Mouse (Mus musculus) midbrain, embryonic 14.5 days (tissue): Measurements from ENCODE around the gene Gm28778. TPM values are rescaled to one million over a fixed set of nuclear protein-coding genes. Genes with fewer than 3 reads are reported as not detected.

Experiments used
- ATAC-seq: fragments of 200-750 bp; cut with Nextera tagmentation; 2 replicates; pipeline ENCODE4 v1.8.0; 2017; ENCODE audit warnings: moderate number of reproducible peaks, moderate library complexity; ENCODE audit not compliant: low FRiP score, low TSS enrichment
- DNase-seq: peaks from one replicate; pipeline ENCODE4 v3.0.0-alpha.2; 2015
- H3K27ac ChIP-seq: fragments of 300-500 bp; sonication (generic); replicated peaks from 2 replicates; pipeline ENCODE4 v1.5.1; 2014; ENCODE audit warnings: mild to moderate bottlenecking, low read depth, low read length, moderate library complexity
- H3K27me3 ChIP-seq: fragments of 300-500 bp; sonication (generic); 2 replicates; pipeline ENCODE4 v1.6.1; 2014; ENCODE audit warnings: low read length, control low read depth, mixed read lengths; ENCODE audit not compliant: control insufficient read depth, insufficient read depth
- H3K36me3 ChIP-seq: fragments of 300-500 bp; sonication (generic); 2 replicates; pipeline ENCODE4 v1.6.1; 2014; ENCODE audit warnings: low read length, control low read depth; ENCODE audit not compliant: control insufficient read depth, insufficient read depth
- H3K4me1 ChIP-seq: fragments of 300-500 bp; sonication (generic); 2 replicates; pipeline ENCODE4 v1.6.1; 2014; ENCODE audit warnings: mild to moderate bottlenecking, antibody characterized with exemption, low read length, control low read depth; ENCODE audit not compliant: control insufficient read depth, insufficient read depth
- H3K4me2 ChIP-seq: fragments of 300-500 bp; sonication (generic); 2 replicates; pipeline ENCODE4 v1.6.1; 2014; ENCODE audit warnings: mild to moderate bottlenecking, low read length, moderate library complexity
- H3K4me3 ChIP-seq: fragments of 300-500 bp; sonication (generic); replicated peaks from 2 replicates; pipeline ENCODE4 v1.5.1; 2014; ENCODE audit warnings: low read depth, low read length
- H3K9ac ChIP-seq: fragments of 300-500 bp; sonication (generic); replicated peaks from 2 replicates; pipeline ENCODE4 v1.6.1; 2014; ENCODE audit warnings: mild to moderate bottlenecking, low read length, moderate library complexity
- H3K9me3 ChIP-seq: fragments of 300-500 bp; sonication (generic); 2 replicates; pipeline ENCODE4 v1.6.1; 2016; ENCODE audit warnings: low read length, control low read depth, mixed read lengths; ENCODE audit not compliant: control insufficient read depth
- WGBS: fragments of 180-500 bp; shearing (Covaris S2); extraction: QIAGEN DNeasy Blood & Tissue Kit; methylation state at CpG from one replicate; pipeline ENCODE4 v1.1.7; 2014; 5-methylcytosine and 5-hydroxymethylcytosine counted together
- polyA plus RNA-seq: library from polyadenylated mRNA; unstranded; fragments of >200 nt; fragmentation: Nextera tagmentation; extraction: Ambion mirVana; gene quantifications from 2 replicates; pipeline ENCODE4 v1.2.1, GENCODE M21; 2014

Gene Gm28778
- polyA plus RNA-seq, 1 experiment from 2014 or later: not detected

GRCm38 (mm10) chr1:53352327-53353261 is 55.7 kb downstream of the Gm28778 start, which contains the start of the genes Asdurf, Gm28551 and Asnsd1:
Gene Asdurf, minus strand, starts transcription at chr1:53352619.
Gene Gm28551, minus strand, starts transcription at chr1:53352667.
Gene Asnsd1, minus strand, starts transcription at chr1:53352752.
- Histone ChIP-seq H3K36me3 (peaks cover 14% of the 10 kb centered on the region), H3K9me3 (0 out of 2 replicates have a peak, but pooled peaks cover 4% of the 10 kb centered on the region), H3K27ac (peak within 1 kb of the TSS; percentile 90), H3K4me3 (peak within 1 kb of the TSS; percentile 85), H3K4me2 (peak within 1 kb of the TSS; percentile 59), H3K27me3 (no peaks in the 10 kb centered on the region), H3K9ac (peak within 1 kb of the TSS; percentile 91), H3K4me1 (peaks cover 6% of the 10 kb centered on the region; the same call in 1 of the 2 replicates)
- DNase-seq (peak; percentile 98), ATAC-seq (peak; percentile 100)
- WGBS: under 1% methylated on average over 44 of the region's 44 CpGs

GRCm38 (mm10) chr1:53358988-53359387 is 62.1 kb downstream of the Gm28778 start:
- Histone ChIP-seq H3K36me3 (no peaks in the 10 kb centered on the region), H3K27me3 (no peaks in the 10 kb centered on the region), H3K4me3 (no peak overlapping the region), H3K9ac (no peak overlapping the region), H3K4me1 (no peaks in the 10 kb centered on the region), H3K4me2 (no peak overlapping the region), H3K27ac (no peak overlapping the region), H3K9me3 (no peaks in the 10 kb centered on the region)
- ATAC-seq (no peak), DNase-seq (no peak)

Other genes with a start within 250 kb of the Gm28778 start
- 0.11 and 0.39 TPM in 2 replicates for gene Mstn, start 235.5 kb upstream of the Gm28778 start, polyA plus RNA-seq
- not detected in 2 replicates for gene 1700019A02Rik, start 109.5 kb upstream of the Gm28778 start, polyA plus RNA-seq
- gene Pms1, start 93 bp upstream of the Gm28778 start, polyA plus RNA-seq: 5.9 and 10.8 TPM in 2 replicates
- 66.1 and 74.8 TPM in 2 replicates for gene Ormdl1, start within 50 bp of the Gm28778 start, polyA plus RNA-seq
- 21.8 and 24.2 TPM in 2 replicates for gene Osgepl1, start 16.5 kb downstream of the Gm28778 start, polyA plus RNA-seq
- gene Asdurf, start 55.5 kb downstream of the Gm28778 start, polyA plus RNA-seq: 9.4 and 11.5 TPM in 2 replicates
- 2.4 and 2.5 TPM in 2 replicates for gene Gm28551, start 55.6 kb downstream of the Gm28778 start, polyA plus RNA-seq
- gene Asnsd1, start 55.6 kb downstream of the Gm28778 start, polyA plus RNA-seq: 52.4 and 71.2 TPM in 2 replicates